13 mouse cellular contexts compared by ENCODE assay signal in the genomic region with DNA sequence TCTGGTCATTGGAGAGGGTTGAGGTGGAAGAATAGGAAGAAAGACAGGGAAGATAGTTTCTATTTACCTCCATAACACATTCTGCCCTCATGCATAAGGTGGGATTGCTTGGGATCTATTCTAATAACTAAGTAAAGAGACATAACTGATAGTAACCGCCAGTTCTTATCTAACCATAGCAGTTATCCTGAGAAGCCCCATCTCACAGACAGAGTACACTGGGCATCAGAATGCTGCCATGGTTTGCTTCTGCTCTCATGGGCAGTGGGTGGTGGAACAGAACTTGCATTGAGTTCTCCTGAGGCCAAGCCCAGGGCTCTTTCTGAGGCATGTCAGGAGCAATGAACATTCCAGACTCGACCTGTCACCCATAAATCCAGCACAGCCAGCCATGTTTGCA.
"Had no signal": no experiment of that assay in that cellular context is flagged by ENCODE, and none has a peak within 500 bp of the region (broad histone marks: within the 10 kb centered on the region; RNA-seq: fewer than 3 reads in every experiment).

No protein-coding gene starts in this region.

- DNase-seq: kidney, adult 2 months; kidney, postnatal 25 days; lung, adult 18-20 months; lung, postnatal 4 days; right cerebral cortex, postnatal 14 days; thymus, adult 2 months; thymus, postnatal 25 days had no signal

- H3K27ac ChIP-seq: limb, embryonic 15.5 days; midbrain, embryonic 13.5 days; stomach, embryonic 15.5 days had no signal

- ATAC-seq: intestine, embryonic 16.5 days; lung, postnatal 0 days; midbrain, embryonic 13.5 days had no signal

- H3K4me1 ChIP-seq: megakaryocyte, embryonic 14.5 days; midbrain, embryonic 13.5 days; stomach, embryonic 15.5 days had no signal

- H3K4me3 ChIP-seq: limb, embryonic 15.5 days; megakaryocyte, embryonic 14.5 days; midbrain, embryonic 13.5 days; stomach, embryonic 15.5 days had no signal
